Mouse (Mus musculus): ENCODE results near the gene Ptprg. TPM values are rescaled to one million over a fixed set of nuclear protein-coding genes. Genes with fewer than 3 reads are reported as not detected.

Gene Ptprg
- polyA plus RNA-seq, 1 experiment from 2014 or later, result 45.9 TPM

- no peak for ATAC-seq (ENCODE audit: low read depth)
- H3K9ac ChIP-seq, result no peak overlapping the region
- H3K4me3 ChIP-seq, result no peak overlapping the region
- no peak overlapping the region for H3K4me2 ChIP-seq
- WGBS, result 80% methylated on average over 16 of the region's 16 CpGs
- no peaks in the 10 kb centered on the region for H3K36me3 ChIP-seq
- no peaks in the 10 kb centered on the region for H3K9me3 ChIP-seq
- H3K27ac ChIP-seq (replicated peaks), result no peak overlapping the region
- no peaks in the 10 kb centered on the region for H3K27me3 ChIP-seq
- H3K4me1 ChIP-seq (replicated peaks), result no peaks in the 10 kb centered on the region
These were observed 472.7 kb downstream of the Ptprg start for GRCm38 (mm10) chr14:12025812-12026728.

- Histone ChIP-seq H3K27me3 (no peaks in the 10 kb centered on the region), H3K27ac (replicated peaks) (no peak overlapping the region), H3K4me3 (no peak overlapping the region), H3K9ac (no peak overlapping the region), H3K36me3 (no peaks in the 10 kb centered on the region), H3K4me1 (replicated peaks) (no peaks in the 10 kb centered on the region), H3K4me2 (no peak overlapping the region), H3K9me3 (no peaks in the 10 kb centered on the region)
- ATAC-seq (ENCODE audit: low read depth), result no peak
- 78% methylated on average over 8 of the region's 8 CpGs for WGBS
These were observed 473.9 kb downstream of the Ptprg start for GRCm38 (mm10) chr14:12027247-12027646.

GRCm38 (mm10) chr14:12029926-12030325 is 476.6 kb downstream of the Ptprg start:
- no peak overlapping the region for H3K27ac ChIP-seq (replicated peaks)
- H3K4me3 ChIP-seq, result no peak overlapping the region
- ATAC-seq (ENCODE audit: low read depth), result no peak
- no peak overlapping the region for H3K9ac ChIP-seq
- WGBS, result 88% methylated on average over 2 of the region's 2 CpGs
- no peaks in the 10 kb centered on the region for H3K4me1 ChIP-seq (replicated peaks)
- H3K9me3 ChIP-seq, result no peaks in the 10 kb centered on the region
- H3K4me2 ChIP-seq, result no peak overlapping the region
- no peaks in the 10 kb centered on the region for H3K36me3 ChIP-seq
- H3K27me3 ChIP-seq, result no peaks in the 10 kb centered on the region

GRCm38 (mm10) chr14:12036530-12037283 is 483.4 kb downstream of the Ptprg start:
- Histone ChIP-seq H3K9me3 (no peaks in the 10 kb centered on the region), H3K27ac (replicated peaks) (no peak overlapping the region), H3K36me3 (no peaks in the 10 kb centered on the region), H3K9ac (no peak overlapping the region), H3K4me3 (no peak overlapping the region), H3K27me3 (no peaks in the 10 kb centered on the region), H3K4me1 (replicated peaks) (no peaks in the 10 kb centered on the region), H3K4me2 (no peak overlapping the region)
- 92% methylated on average over 11 of the region's 11 CpGs for WGBS
- ATAC-seq (ENCODE audit: low read depth), result no peak

GRCm38 (mm10) chr14:12039743-12040142 is 486.4 kb downstream of the Ptprg start:
- Histone ChIP-seq H3K36me3 (no peaks in the 10 kb centered on the region), H3K4me3 (no peak overlapping the region), H3K4me2 (no peak overlapping the region), H3K27me3 (no peaks in the 10 kb centered on the region), H3K27ac (replicated peaks) (no peak overlapping the region), H3K9ac (no peak overlapping the region), H3K9me3 (no peaks in the 10 kb centered on the region), H3K4me1 (replicated peaks) (no peaks in the 10 kb centered on the region)
- ATAC-seq (ENCODE audit: low read depth), result no peak
- WGBS, result 89% methylated on average over 3 of the region's 3 CpGs

GRCm38 (mm10) chr14:12041566-12041965 is 488.2 kb downstream of the Ptprg start:
- Histone ChIP-seq H3K9me3 (no peaks in the 10 kb centered on the region), H3K4me2 (no peak overlapping the region), H3K4me3 (no peak overlapping the region), H3K27ac (replicated peaks) (no peak overlapping the region), H3K9ac (no peak overlapping the region), H3K36me3 (no peaks in the 10 kb centered on the region), H3K4me1 (replicated peaks) (no peaks in the 10 kb centered on the region), H3K27me3 (no peaks in the 10 kb centered on the region)
- 94% methylated on average over 6 of the region's 6 CpGs for WGBS
- ATAC-seq (ENCODE audit: low read depth), result no peak

GRCm38 (mm10) chr14:12046226-12046882 is 493.0 kb downstream of the Ptprg start:
- H3K36me3 ChIP-seq, result no peaks in the 10 kb centered on the region
- WGBS, result 96% methylated on average over 3 of the region's 3 CpGs
- ATAC-seq (ENCODE audit: low read depth), result no peak

GRCm38 (mm10) chr14:12047637-12048036 is 494.3 kb downstream of the Ptprg start:
- Histone ChIP-seq H3K9ac (no peak overlapping the region), H3K27me3 (no peaks in the 10 kb centered on the region), H3K4me1 (replicated peaks) (no peaks in the 10 kb centered on the region), H3K4me2 (no peak overlapping the region), H3K4me3 (no peak overlapping the region), H3K9me3 (no peaks in the 10 kb centered on the region), H3K27ac (replicated peaks) (no peak overlapping the region), H3K36me3 (no peaks in the 10 kb centered on the region)
- ATAC-seq (ENCODE audit: low read depth), result no peak
- 93% methylated on average over 4 of the region's 4 CpGs for WGBS

More at GRCm38 (mm10) chr14:12046226-12046882, 493.0 kb downstream of the Ptprg start:
- H3K27me3 ChIP-seq, result no peaks in the 10 kb centered on the region
- no peak overlapping the region for H3K4me3 ChIP-seq
- H3K4me1 ChIP-seq (replicated peaks), result no peaks in the 10 kb centered on the region
- no peak overlapping the region for H3K27ac ChIP-seq (replicated peaks)
- H3K9me3 ChIP-seq, result no peaks in the 10 kb centered on the region
- no peak overlapping the region for H3K4me2 ChIP-seq
- H3K9ac ChIP-seq, result no peak overlapping the region

- WGBS, result 19% methylated on average over 5 of the region's 5 CpGs
- ATAC-seq (ENCODE audit: low read depth), result peak; percentile 81
- Histone ChIP-seq H3K4me2 (no peak overlapping the region), H3K9ac (no peak overlapping the region), H3K9me3 (no peaks in the 10 kb centered on the region), H3K4me3 (no peak overlapping the region), H3K4me1 (replicated peaks) (peaks cover 23% of the 10 kb centered on the region), H3K36me3 (no peaks in the 10 kb centered on the region), H3K27me3 (peaks cover 35% of the 10 kb centered on the region), H3K27ac (replicated peaks) (0 out of 2 replicates have a peak overlapping the region, but pooled peaks have one; percentile 13)
These were observed 503.7 kb downstream of the Ptprg start for GRCm38 (mm10) chr14:12056912-12057524.

- H3K4me1 ChIP-seq (replicated peaks), result peaks cover 23% of the 10 kb centered on the region
- H3K9ac ChIP-seq, result no peak overlapping the region
- H3K36me3 ChIP-seq, result no peaks in the 10 kb centered on the region
- WGBS, result 56% methylated on average over 2 of the region's 2 CpGs
- H3K4me2 ChIP-seq, result no peak overlapping the region
- ATAC-seq (ENCODE audit: low read depth), result no peak
- no peak overlapping the region for H3K27ac ChIP-seq (replicated peaks)
- H3K9me3 ChIP-seq, result no peaks in the 10 kb centered on the region
- H3K4me3 ChIP-seq, result no peak overlapping the region
- peaks cover 35% of the 10 kb centered on the region for H3K27me3 ChIP-seq
These were observed 504.5 kb downstream of the Ptprg start for GRCm38 (mm10) chr14:12057856-12058255.

- no peak overlapping the region for H3K4me3 ChIP-seq
- no peak for ATAC-seq (ENCODE audit: low read depth)
- no peak overlapping the region for H3K9ac ChIP-seq
- H3K4me1 ChIP-seq (replicated peaks), result peaks cover 23% of the 10 kb centered on the region
- WGBS, result 81% methylated on average over 7 of the region's 7 CpGs
- no peak overlapping the region for H3K4me2 ChIP-seq
- no peaks in the 10 kb centered on the region for H3K9me3 ChIP-seq
- no peaks in the 10 kb centered on the region for H3K36me3 ChIP-seq
- H3K27me3 ChIP-seq, result peaks cover 25% of the 10 kb centered on the region
- H3K27ac ChIP-seq (replicated peaks), result no peak overlapping the region
These were observed 505.8 kb downstream of the Ptprg start for GRCm38 (mm10) chr14:12059149-12059548.

All from neural tube, embryonic 13.5 days (tissue).